Mouse (Mus musculus): Measurements from ENCODE around the gene 1700029H14Rik.

The 1700029H14Rik gene

DNA sequence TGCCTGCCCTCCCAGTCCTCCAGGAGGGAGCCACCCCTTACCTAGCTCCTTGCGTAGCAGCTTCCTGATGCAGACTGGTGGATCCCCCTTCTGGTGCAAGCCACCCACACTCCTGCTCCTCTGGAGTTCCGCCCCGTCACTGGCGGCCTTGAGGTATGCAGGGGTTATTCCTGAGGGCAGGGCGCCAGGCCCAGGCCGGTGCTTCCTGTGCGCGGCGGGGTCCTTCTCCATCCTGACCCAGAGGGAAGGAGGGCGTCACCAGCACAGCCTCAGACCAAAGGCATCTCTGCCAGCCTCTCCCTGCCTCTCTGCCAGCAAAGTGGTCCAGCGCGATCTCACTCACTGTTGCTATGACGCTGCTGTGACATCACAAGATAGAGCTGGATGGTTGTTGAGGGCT lies at the start of gene 1700029H14Rik:
TSS of gene 1700029H14Rik (minus strand) at position 344 of the 400 bp plus-strand sequence.
- peak; percentile 57 to 73 for DNase-seq

DNA sequence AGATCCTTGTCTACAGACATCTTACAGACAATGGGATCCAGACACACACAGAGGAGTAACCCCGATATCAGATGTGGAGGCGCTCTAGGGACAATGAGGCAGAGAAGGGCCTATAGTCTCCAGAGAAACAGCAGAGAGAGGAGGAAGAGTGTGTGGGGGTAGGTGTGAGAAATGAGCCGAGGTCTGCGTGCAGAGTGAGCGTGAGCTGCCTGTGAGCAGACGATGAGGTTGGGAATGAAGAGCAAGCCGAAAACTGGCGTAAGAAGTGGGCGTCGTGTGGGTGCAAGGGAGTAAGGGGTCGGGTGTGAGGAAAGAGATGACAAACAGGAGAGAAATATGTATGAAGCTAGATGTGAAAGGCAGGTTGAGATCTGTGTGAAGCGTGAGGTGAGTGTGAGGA lies 49.4 kb upstream of the 1700029H14Rik start:
- no peak for DNase-seq

DNA sequence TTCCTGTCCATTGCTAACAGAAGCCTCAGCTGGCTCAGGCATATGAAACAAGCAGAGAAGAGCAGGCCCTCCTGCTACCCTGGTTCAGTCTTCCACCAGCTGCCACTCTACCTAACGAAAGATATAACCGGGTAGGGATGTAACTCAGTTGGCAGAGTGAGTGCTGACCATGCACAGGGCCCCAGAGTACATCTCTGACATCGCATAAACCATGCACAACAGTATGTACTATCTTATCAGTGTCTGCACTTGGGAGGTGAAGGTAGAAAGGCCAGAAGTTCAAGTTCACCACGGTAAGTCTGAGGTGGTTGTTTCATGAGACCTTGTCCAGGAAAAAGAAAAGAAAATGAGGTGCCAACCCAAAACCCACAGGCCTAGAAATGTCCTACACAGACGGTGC lies 47.7 kb upstream of the 1700029H14Rik start:
- DNase-seq, result no peak

DNA sequence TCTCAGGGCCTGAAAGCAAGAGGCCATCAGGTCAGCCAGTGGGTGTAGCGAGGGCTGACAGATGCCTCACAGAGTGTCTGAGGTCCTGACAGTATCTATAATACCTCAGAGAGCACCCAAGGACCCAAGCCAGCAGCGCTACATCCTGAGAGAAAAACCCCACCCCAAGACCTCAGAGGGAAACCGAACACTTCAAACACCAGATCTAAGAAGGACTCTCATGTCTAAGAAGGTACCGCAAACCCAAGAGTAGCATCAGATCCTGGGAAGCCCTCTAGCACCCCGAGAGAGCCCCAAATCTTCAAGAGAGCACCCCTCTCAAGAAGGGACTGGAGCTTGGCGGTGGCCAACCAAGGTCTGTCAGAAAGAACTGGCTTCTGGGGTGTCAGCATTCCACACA lies 46.7 kb upstream of the 1700029H14Rik start:
- DNase-seq, result no peak

DNA sequence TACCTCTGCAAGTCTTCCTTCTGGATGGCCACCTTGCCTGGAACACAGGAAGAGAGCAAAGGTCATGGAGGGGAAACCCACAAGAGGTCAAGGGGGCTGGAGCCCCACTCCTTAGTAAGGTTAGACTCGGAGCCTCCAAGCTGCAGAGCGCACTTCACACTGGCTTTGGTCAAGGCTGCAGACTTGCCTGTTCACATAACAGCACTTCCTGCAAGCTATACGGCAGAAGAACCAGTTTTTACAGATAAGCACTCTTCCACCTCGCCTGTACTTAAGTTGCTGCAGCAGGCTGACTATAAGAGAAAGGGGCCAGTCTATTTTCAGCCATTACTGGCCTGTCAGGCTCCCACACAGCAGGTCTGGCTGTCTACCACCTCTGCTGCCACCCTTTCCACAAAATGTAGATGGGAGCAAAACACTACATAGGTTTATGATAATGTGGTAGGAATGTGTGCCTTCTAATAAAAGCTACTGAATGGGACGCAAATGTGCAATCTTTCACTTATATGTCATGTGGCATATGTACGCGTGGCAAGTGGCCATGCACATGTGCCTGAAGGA lies 43.7 kb upstream of the 1700029H14Rik start:
- no peak for DNase-seq

DNA sequence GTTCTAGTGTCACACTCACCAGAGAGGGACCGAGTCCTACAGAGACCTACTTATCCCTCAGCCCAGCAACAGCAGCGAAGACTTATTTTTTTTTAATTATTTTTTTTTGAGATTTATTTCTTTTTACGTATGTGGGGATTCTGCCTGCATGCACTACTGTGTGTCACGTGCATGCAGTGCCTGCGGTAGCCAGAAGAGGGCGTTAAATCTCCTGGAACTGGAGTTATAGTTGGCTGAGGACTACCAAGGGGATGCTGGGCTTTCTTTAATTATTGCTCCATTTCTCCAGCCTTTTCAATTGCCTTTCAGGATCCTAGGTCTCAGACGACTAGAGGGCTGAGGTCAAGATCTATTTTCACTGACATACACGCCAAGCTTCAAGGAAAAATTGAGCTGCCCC lies 40.4 kb upstream of the 1700029H14Rik start:
- DNase-seq, result peak in 1 of 2 experiments; percentile 42

DNA sequence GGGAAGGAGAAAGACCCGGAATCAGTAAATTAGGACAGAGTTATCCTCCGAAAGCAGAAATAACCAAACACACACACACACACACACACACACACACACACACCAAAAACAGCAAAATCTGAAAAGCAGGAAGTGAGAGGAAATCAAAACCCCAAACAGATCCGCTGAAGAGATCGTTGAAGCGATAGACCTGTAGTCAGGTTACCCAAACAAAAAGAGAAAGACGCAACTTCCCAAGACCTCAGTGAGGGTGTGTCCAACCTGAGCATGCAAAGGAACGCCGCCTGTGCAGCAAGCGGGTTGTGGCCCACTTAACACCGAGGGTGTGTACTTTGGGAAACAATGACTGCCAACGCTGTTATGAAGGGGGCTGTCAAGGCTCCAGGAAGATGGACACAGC lies 38.9 kb upstream of the 1700029H14Rik start:
- DNase-seq, result peak in 1 of 2 experiments; percentile 8

DNA sequence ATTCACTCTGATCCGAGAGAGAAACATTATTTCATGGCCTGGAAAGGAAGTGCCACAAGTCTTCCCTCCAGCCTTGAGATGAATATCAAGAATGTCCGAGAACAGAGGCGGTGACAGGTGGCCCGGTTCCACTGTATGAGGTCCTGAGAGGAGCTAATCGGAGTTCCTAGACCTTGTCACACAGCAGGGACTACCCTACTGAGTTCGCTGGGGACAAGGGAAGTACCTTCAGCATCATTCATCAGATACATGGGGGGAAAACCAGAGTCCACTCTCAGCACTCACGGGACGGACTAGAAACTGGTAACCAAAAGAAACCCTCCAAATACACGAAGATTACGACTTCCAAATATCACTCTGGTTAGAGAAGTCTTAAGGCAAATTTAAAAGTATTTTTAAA lies 38.5 kb upstream of the 1700029H14Rik start:
- DNase-seq, result no peak

DNA sequence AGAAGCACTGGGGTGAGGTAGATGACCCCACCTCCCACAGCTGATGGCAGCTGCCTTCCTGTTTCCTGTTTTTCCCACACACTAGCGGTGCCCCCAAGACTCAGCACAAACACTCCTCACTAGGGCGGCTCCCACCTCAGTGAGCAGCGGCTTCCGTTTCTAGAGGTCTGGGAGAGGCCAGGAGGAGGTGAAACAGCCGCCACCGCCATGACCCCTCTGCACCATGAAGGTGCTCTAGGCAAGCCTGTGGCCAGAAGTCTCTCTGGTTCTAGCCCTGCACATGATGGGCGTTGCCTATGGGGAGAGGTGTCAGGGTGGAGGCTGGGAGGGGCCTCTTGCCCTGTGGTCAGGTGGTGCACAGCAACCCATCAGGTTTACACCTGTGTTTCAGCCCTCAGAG lies 37.9 kb upstream of the 1700029H14Rik start:
- peak; percentile 38 to 74 for DNase-seq

DNA sequence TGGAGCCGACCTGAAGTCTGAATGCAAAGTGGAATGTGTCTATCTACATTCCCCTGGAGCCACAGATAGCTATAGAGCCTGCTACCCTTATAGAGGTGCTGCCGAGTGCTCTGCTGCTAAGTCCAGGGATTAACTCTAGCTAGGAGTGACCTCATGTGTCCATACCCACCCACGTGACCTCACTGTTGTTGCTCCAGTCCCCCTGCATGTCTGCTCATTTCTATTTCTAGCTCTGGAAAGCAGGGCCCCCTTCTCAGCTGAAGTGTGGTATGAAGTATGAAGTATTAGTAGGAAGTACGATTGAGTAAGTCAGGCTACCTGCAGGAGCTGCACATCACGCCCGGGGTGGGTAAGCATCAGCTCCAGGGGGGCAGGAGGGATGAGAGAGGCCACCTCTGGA lies 35.5 kb upstream of the 1700029H14Rik start:
- no peak for DNase-seq

DNA sequence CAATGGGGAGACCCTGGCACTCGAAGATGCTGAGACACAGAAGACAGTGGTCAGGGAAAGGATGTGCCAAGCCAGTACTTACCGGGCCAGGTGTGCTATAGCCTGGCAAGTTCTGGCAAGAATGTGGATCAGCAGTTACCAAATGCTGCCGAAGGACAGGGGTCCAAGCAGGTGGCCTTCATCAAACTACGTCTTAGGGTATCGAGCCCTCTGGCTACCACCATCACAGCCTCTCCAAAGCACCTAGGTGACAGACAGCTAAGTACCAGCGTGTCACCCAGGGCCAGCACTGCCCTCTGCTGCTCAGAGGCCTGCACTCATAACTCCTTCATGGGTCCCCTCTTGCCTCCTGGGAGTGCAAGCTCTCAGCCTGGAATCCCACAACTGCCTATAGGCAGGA lies 33.6 kb upstream of the 1700029H14Rik start:
- DNase-seq, result no peak

DNA sequence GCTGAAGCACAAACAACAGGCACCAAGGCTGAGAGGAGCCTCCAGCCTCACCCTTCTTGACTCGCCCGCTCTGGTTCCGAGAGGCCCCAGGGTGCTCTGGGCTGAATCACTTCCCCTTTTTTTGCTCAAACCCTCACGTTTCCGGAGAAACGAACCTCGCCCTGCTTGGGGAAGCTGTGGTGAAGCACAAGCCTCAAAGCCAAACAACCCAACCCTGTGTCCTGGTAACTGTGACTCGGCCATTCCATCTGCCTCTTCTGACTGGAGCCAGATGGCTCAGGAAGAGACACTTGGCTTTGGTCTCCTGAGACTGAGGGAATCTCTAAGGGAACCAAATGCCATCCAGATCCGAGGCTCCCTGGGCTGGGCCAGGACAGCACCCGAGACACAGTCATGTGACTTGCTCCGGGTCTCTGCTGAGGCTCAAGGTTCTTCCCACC lies 32.6 kb upstream of the 1700029H14Rik start:
- DNase-seq, result no peak

DNA sequence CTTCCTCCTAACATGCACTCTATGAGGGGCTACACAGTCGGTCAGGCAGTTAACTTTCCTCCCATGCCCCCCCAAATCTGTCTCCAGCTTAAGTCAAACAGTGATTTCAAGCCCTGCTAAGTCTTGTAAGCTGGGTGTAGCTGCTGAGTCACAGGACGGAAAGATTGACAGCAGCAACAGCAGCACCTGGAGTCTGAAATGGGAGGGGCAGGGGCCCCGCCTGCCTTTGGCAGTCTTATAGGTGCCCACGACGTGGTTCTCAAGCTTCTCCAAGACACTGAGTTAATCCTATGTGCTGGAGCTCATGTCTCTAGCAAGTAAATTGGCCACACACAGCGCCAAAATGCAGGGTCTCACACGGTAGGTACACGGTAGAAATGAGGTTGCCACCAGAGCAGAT lies 31.1 kb upstream of the 1700029H14Rik start:
- no peak for DNase-seq

DNA sequence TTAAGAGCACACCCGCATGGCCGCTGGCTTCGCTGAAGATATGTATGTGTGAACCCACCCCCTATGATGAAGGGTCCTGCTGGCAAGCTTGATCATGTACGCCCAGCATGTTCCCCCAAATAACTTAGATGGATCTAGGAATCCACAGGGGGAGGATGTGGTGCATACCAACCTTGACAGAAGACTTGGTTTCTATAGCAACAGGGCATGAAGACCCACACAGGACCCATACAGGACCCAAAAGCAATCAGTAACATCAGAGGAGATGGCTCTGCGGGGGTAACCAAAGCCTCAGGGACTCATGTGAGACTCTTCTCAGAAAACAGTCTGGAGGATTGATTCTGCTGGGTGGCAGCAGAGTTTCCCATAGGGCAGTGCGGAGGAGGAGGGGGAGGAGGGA lies 29.0 kb upstream of the 1700029H14Rik start:
- no peak for DNase-seq

DNA sequence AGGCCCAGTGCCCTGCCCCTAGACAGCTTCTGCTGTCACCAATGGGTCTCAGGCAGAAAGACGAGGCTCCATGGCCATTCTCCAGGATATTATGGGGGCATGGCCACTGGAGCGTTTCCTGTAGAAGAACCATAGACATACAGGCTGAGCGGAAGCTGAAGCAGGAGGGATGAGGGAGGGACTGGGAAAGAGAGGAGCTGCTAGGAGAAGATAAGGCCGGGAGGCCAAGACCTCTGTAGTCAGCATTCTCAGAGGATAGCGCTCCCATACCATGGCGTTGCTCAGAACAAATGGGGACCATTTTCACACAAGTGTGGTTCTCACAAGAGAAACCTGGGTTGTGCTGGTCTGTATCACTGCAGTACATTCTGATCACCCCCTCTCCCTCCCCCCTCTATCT lies 26.8 kb upstream of the 1700029H14Rik start:
- no peak for DNase-seq

DNA sequence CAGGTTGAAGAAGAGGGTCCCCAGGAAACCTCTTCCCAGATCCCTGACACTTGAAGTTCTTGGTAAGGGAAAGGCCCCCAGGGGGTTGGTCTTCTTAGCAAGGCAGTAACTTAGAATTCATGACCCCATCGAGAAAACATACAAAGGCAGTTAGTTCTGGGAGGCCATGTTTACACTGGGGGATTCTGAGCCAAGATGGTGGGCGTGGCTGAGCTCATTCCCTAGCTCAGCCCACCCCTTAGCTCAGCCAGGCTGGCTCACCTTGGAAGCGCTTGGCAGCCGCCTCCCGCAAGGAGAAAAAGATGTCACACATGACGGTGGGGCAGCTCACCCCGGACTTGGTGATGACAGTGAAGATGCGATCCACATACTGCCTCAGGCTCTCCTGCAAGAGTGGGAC lies 22.4 kb upstream of the 1700029H14Rik start:
- no peak for DNase-seq

DNA sequence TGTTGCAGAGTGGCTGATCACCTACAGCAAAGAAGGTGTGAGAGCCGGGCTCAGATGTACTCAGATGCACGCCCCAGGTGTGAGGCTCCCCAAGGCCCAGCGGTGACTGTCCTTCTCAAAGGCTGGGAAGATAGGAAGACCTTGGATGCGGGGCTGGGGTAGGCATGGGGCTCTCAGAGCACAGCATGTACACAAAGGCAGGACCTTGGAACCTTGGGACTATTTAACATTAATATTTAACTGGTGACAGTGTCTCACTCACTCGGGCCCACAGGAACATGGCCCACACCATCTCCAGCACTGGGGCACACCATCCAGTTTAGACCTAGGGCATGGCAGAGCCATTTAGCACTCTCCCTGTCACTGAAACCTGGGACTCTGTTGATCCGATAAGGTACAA lies 15.6 kb upstream of the 1700029H14Rik start:
- DNase-seq, result peak; percentile 11 to 61

DNA sequence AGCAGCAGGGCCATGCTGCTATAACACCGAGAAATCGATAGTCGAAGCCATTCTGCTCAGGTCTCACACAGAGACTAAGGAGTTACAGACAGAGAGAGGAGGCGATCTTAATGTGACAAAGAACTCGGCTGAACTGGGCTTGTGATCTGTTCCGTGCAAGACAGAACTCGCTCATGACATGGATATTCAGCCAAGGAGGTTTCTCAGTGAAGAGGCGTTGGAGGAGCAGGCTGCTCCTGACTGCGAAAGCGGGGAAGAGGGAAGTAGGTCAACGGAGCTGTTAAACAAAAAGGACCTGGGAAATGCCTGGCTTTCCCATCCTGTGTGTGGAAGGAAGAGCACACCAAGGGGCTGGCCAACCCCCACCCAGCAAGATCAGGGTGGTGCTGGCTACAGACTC lies 9.7 kb upstream of the 1700029H14Rik start:
- DNase-seq, result no peak

DNA sequence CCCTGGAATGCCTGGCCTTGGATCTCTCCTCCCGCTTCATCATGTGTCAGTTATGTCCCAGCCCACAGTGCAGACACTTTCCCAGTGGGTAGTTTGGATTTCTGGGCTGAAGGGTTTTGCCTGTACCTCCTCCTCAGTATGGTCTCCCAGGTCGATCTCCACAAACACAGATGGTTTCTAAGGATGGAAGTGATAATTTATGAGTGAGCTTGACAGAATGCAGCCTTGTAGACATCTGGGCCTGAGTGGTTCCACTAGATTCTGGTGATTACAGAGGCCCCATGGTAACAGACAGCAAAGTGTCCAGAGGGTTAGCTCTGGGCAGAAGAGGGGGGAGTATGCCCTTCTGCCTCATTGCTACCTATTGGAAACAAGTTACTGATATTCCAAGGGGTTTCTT lies 4.7 kb downstream of the 1700029H14Rik start:
- DNase-seq, result no peak

DNA sequence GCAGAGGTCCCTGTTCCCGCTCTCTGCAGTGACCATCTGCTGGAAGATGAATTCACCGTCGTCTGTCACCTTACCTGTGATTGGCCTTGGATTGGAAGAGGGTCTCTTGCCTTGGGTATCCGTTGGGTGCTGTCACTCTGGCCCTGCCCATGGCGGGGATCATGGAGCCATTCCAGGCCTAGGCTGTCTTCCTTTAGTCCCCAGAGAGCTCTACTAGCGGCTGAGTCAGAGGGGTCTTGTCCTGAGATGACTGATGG lies 10.8 kb downstream of the 1700029H14Rik start:
- DNase-seq, result no peak

DNA sequence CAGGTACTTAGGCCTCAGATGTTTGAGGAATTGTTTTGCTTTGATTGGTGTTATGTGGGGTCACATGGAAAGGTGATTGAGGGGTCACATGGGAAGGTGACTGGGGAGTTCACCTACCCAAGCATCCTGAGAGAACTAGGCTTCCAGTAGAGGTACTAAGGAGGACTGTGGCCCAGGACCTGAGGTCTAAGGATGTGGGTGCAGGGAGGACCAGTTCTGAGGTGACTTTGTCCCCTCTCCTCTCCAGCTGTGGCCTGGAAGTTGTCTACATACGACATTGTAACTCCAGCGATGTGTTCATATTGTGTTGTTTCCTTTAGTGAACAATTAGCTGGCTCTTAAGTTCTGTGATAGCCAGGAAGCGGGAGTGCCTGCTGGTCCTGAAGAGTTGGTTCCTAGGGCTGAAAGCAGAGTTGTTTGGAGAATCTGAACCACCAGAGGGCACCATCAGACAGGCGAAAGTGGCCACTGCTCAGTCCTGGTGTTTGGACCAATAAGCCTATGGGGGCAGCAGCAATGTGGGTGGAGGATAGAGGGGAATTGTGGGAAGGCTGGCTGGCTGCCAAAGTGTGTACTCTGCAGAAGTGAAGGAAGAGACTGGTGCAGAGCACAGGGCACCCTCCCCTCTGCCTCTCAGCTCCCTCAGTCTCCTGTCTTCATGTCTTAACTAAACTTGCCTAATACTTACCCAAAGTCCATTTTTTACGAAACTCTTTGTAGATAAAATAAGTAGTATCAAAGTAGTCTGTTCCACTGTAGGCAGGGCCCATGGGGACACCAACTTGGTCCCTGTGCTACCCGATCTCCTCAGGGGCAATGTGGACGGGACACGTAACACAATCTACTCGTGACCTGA lies 11.3 kb downstream of the 1700029H14Rik start:
- peak; percentile 95 to 96 for DNase-seq

DNA sequence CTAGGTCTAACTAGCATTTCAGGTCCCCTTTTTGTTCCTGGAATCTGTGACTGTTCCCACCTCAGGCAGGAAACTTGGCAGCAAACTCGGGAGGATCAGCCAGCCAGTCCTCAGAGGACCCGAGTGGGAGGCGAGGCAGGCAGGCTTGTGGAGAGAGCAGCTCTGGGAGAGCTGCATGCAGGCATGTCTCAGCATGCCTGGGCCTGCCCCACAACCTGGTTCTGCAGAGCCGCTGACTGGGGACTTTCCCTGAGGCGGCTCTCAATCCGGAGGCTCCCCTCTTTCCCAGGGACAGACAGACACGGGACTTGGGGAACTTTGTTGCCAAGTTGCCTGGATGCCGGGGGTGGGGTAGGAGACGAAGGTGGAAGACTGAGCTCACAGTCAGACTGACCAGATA lies 13.4 kb downstream of the 1700029H14Rik start:
- peak; percentile 56 to 78 for DNase-seq

DNA sequence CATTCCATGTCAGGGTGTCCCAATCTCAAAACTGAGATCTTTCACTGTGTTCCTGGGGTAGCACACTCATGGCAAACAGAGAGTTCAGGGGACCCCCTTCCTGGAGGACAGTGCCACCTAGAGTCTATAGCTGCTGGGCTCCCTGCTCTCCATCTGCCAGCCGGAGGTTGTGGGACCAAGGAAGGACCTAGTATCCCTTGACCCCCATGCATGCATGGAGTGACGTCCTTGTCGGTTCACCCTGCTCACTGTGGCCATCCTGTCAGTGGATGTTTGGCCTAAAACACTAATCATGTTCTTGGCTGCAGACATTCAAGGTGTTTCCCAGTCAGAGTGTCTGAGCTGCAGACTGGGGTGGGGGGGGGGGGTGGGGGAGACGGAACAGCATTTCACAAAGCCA lies 14.0 kb downstream of the 1700029H14Rik start:
- DNase-seq, result peak; percentile 62 to 75

DNA sequence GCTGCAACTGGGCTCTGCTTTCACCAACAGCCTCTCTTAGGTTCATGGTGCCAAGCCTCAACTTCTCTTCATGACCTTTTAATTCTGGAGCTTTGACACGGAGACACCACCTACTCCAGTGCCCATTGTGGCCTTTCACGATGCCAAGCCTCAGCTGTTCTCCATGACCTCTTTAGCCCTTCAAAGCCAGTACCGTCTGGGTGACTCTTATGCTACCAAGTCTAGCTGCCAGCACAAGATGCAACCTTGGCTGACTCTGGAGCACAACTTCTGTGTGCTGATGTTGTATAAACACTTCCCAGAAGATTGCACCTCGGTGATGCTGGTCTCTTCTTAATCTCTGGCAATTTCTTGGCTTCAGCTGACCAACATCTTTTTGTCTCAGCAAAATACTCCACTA lies 15.8 kb downstream of the 1700029H14Rik start:
- DNase-seq, result no peak

DNA sequence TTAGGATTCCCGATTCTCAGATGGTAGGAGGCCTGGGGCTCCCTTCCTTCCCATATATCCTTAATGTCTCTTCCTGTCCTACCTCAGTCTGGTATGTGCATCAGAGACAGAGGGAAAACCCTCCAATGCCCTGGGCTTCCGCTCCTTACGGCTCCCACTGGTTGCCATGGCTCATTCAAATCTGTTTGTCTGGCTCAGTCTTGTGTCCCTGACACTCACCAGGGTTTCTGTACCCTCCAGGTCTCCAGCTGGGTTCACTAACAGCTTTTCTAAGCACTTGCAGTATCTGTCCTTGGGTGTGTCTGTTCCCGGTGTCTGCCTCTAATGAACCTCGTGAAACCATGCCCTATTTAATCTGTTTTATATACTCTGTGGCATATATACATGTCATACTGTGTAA lies 20.7 kb downstream of the 1700029H14Rik start:
- no peak for DNase-seq
